Mouse (Mus musculus): Measurements from ENCODE around the gene Rtl5. TPM values are rescaled to one million over a fixed set of nuclear protein-coding genes. Genes with fewer than 3 reads are reported as not detected.
"Not testable (repeated sequence)": the region's sequence is repeated elsewhere in the genome, so short reads cannot be mapped to it uniquely, and the experiment has no call there.

Rtl5 gene
- 1 to 10 TPM in 1 of 3 experiments, under 1 TPM in 2; 0.19 to 3.3 (median 0.20) TPM for polyA plus RNA-seq (2017; shearing (Covaris generic))

DNA sequence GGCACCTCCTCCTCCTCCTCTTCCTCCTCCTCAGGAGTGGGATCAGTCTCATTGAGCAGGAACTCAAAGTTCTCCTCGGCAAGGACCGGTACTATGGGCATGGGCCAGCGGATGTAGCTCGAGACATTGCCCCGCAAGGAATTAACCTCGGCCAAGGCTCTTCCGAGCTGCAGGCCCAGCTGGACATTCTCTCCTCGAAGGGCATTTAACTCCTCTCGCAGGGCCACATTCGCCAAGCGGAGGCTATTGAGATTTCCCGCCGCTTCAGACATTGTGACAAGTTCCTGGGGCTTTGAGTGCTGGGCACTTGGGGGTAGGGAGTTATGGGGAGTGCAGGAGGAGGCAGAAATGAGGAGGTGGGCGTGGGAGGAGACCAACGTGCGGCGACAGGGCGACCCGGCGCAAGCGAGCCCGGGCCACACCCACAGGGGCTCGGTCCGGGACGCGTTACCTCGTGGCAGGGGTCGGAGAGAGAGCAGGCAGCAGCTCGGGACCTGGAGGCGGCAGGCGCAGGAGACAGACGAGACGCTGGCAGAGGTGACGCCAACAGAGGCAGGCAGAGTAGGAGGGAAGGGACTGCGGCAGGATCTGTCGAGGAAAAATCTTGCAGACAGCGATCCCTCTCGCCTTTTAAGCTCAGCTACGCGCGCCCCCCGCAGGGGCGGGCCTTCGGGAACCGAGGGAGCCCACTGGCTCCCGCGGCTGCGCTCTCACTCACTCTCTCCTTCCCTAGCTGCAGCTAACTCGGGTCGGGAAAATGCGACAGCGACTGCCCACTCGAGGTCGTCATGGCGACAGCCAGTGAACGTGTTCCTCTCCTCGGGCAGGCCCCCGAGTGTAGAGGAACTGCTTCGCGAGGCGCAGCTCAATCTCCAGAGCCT is at the start of gene Rtl5:
Gene Rtl5 (minus strand): TSS at position 714 of the 881 bp plus-strand sequence.
- ATAC-seq, result peak; percentile 69

DNA sequence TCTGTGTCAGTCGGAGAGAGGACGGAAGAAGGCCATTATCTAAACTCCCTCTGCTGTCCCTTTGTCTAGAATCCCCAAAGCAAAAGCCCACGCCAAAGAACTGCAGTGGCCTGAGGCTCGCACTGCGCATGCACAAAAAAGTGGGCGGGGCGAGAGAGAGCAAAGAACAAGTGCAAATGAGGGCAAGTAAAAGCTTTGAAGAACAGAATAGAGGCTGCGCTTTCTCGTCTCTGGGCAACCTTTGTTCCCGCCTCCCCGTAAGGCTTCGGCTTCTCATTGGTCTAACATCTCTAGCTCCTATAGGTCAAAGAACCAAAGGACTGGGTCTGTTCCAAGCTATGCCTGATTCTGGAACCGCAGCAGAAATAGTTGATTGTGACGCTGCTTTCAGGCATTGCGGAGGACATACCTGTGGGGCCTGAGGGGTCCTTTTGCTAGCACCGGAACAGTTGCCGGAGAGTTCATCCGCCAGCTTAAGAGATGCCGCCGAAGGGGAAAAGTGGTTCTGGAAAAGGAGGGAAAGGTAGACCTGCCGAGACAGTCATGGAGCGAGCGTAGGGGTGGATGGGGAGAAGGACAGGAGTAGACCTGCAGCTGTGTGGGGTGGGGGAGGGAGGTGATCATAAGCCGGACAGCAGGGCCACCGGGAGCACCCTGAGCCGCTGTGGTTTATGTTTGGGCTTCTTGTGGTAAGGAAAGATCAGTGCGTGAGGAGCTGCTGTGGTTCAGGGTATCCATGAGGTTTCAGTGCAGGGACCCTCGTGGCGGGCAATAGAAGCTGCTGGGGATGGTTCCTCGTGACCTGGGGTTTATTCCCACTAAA is 48.1 kb upstream of the Rtl5 start, which contains the start of gene Pin4:
Gene Pin4 (plus strand): TSS at position 406 of the 823 bp plus-strand sequence.
- ATAC-seq, result peak; percentile 100

DNA sequence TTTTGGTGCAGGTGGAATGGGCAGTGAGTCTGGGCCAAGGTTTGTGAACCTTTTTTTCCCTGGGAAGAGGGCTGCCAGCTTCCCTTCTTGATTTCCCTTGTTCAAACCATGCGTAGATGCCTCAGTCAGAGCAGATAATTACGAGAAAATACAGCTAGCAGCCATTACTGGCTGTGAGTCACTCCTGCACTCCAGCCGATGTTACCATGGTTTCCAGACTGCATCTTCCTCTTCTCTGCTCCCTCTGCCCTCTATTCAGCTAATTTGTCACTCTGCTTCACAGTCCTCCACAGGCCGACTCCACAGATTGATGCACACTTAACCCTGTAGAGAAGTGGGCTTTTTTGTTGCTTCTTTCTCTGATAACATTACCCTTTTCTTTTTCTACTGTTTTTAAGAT is 44.6 kb upstream of the Rtl5 start:
- no peak for ATAC-seq

GRCm38 (mm10) chrX:102109349-102109748 is 38.2 kb upstream of the Rtl5 start:
- not testable (repeated sequence) for ATAC-seq

- ATAC-seq, result not testable (repeated sequence)
Observed at GRCm38 (mm10) chrX:102103830-102104229, 32.7 kb upstream of the Rtl5 start.

DNA sequence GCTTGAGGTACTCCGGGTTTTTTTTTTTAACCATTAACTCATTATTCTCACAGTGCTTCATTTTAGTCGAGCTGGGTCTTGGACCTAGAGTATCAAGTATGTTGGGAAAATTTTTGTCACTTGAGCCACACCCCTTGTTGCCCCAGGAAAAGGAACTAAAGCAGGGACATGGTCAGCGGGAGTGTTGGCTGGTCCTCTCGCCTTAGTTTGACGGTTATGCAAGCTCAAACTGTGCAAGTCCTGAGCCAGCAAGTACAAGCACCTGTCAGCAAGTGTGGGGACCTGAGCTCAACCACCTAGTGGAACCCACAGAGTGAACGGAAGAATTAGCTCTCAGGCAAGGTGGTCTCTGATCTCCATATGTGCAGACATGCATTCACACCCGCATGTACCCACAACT is 30.8 kb upstream of the Rtl5 start:
- no peak for ATAC-seq

GRCm38 (mm10) chrX:102094381-102094904 is 23.3 kb upstream of the Rtl5 start:
- ATAC-seq, result no peak

GRCm38 (mm10) chrX:102090605-102091004 is 19.5 kb upstream of the Rtl5 start:
- ATAC-seq, result no peak

DNA sequence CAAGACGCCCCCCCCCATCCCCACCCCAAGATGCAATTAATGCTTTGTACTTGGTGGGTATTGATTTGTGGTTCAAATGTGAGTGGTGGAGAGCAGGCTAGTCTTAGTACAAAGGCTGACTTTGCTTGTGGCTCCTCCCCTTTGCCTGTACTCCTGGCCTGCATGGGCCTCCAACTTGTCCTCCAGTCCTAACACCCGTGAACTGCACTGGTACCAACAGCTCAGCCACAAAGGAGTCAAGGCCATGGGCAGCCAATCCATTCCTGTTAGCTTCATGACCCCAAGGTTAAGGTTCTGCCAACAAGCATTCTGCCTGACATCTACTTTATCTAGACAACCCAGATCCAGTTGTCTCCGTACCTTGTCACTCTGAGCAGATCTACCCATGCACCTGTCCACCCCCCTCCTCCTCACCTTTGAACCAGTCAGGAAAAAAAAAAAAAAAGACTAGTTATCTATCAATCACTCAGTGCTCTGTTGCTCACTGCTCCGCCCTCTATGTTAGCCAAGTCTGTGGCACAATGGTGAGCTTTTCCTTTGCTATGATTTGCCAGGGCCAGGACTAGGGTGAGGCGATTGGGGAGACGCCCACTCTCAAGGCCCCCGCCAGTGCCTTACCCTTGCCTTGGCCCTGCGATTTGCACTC is 14.8 kb upstream of the Rtl5 start:
- no peak for ATAC-seq

- no peak for ATAC-seq
Observed at GRCm38 (mm10) chrX:102082340-102082739, 11.2 kb upstream of the Rtl5 start.

DNA sequence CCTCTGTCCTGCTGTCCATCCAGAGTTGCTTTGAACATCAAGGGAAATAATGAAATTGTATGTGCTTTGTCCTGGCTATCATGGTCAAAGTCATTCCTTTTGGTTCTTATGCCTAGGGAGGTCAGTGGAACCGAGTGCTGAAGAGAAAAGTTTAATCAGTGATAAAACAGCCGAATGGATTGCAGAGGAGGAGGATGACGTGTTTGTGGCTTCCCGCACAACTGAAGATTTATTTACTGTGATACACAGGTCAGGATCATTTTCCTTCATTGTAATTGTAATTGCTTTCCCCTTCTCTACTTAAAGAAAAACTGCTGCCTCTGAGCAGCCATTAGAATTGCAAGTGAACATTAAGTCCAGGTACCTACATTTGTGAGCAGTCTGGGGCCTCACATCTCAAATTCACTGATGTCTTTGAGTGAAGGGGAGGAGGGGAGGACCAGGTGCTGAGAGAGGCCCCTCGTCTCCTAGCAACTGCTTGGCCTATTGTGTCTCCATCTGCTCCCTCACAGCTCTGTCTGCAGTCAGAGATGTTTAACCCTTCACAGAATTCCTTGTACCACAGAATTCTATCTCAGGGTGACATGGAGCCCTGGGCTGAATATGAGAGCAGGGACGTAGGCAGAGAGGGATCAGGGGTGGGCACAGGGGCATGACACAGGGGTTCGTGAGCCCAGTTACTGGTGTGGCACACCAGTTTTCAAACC is 10.6 kb upstream of the Rtl5 start:
- ATAC-seq, result no peak

DNA sequence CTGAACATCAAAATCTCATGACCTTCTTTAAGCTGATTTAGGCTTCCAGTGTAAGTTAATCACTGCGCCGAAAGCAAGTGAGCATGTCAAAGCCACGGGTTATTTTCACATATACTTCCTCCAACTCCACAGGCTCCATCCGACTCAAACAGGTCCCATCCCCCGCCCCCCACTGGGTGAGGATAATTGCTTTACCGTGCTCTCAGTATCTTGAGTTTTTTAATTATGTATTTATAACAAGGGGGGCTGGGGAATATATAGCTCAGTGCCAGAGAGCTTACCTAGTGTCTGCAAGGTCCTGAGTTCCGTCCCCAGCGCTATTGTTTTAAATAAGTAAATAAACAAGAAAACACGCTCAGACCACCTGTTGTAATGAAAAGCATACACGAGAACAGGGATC is 10.0 kb upstream of the Rtl5 start:
- no peak for ATAC-seq

- ATAC-seq, result no peak
Observed at GRCm38 (mm10) chrX:102076886-102077765, 6.0 kb upstream of the Rtl5 start.

DNA sequence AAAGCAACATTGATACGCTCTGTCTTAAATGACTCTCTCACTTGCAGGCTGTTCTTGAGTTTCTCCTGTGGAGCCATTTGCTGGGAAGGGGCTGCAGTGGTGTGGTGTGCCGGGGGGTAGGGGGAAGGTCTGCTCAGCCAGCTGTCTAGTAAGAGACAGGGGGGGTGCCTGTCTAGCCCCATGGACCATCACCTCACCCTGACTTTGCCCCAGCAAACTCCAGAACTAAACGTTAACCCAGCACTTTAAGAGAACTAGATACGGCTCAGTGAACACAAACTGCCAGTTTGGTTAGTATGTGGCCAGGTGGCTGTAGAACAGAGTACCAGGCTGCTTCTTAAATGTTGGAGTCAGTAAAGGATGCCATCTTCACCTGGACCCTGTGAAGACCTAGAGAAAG is 4.1 kb upstream of the Rtl5 start:
- ATAC-seq, result no peak

GRCm38 (mm10) chrX:102074435-102074834 is 3.3 kb upstream of the Rtl5 start:
- ATAC-seq, result no peak

- no peak for ATAC-seq
Observed at GRCm38 (mm10) chrX:102073605-102074325, 2.7 kb upstream of the Rtl5 start.

DNA sequence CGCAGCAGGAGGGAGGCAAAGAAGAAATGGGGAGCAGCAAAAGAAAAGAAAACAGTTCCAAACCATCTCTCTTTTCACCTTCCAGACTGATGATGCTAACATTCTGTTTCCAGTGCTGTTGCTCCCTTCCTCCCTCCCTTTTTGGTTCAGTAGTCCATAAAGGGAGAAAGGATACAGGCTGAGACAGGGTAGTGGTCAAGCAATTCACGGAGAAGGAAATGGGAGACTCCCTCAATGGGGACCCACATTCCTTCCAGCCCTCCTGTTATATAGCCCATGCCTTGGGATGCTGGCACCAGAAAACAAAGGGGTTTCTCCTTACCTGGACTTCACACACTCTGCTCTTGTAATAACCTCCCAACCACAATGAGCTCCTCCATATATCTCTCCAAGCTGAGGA is 413 bp upstream of the Rtl5 start:
- ATAC-seq, result no peak

DNA sequence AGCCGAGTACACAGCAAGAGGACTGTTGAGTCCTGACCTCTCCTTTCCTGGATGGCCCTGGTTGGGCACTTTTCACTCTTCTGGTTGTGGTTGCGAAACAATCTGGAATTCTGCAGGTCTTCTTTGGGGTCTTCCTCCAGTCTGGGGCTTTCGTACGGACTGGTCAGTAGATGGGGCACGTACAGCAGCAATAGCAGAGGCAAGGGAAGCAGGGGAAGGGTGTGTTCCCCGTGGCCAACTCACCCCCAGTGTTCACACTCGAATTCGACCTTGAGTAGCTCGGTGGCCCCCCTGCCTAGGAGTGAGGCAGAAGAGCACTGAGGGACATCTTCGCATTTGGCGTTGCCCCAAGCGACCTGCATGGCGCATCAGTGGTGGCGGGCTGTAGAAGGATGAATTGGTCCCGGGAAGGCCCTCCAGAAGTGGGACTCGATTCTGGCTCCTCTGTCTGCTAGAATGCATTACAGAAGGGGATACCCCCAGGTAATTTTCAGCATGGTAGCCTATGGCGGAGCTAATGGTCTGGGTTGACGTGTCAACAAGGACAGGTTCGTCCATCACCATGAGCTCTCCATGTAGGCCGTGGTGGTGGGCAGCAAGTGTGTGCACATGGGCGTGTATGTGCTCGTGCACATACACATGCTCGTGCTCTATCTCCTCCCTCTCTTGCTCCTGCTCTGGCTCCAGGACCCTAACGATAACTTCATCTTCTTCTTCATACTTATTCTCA is 2.1 kb downstream of the Rtl5 start:
- no peak for ATAC-seq

DNA sequence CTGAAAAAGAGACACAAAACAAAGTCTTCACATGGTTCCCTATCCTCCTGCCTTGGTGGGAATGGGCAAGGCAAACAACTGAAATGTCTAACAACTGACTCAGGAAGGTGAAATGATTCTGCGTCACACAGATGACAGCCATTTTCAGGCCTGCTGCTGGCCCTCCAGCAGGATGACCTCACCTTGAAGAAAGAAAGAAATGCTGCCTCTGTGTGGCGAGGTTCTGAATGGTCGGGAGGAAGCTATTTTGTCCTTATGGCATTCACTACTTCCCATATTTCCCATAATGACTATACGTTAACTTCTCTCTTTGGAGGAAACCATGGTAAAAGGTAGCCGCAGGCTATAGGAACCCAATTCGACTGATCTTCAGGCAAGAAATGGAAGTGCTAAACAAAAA is 4.0 kb downstream of the Rtl5 start:
- no peak for ATAC-seq

GRCm38 (mm10) chrX:102066134-102066533 is 5.0 kb downstream of the Rtl5 start:
- peak; percentile 57 for ATAC-seq

Data from inflammation-experienced regulatory T-cells, adult 6 months (primary cell).